Mouse (Mus musculus) left cerebral cortex, adult 8-10 months (tissue): ENCODE measurements around the gene Tfpi. TPM values are rescaled to one million over a fixed set of nuclear protein-coding genes. Genes with fewer than 3 reads are reported as not detected.
"Not testable (repeated sequence)": the region's sequence is repeated elsewhere in the genome, so short reads cannot be mapped to it uniquely, and the experiment has no call there.

ENCODE experiments used
- DNase-seq, 2 experiments: peaks; one replicate each; pipeline ENCODE4 v3.0.0; 2022; ENCODE audit warnings: low spot score in 2 of 2
- total RNA-seq, 4 experiments: library from RNA; stranded (reverse); gene quantifications; 2 replicates each; pipeline ENCODE4 v1.2.4; 2022

The Tfpi gene
- total RNA-seq = 1 to 10 TPM; 4.3 to 5.0 (median 4.3) TPM

- no peak for DNase-seq
These were observed at the start of gene Tfpi for GRCm38 (mm10) chr2:84476577-84476976. Tfpi (minus strand) TSS chr2:84476775.

DNA sequence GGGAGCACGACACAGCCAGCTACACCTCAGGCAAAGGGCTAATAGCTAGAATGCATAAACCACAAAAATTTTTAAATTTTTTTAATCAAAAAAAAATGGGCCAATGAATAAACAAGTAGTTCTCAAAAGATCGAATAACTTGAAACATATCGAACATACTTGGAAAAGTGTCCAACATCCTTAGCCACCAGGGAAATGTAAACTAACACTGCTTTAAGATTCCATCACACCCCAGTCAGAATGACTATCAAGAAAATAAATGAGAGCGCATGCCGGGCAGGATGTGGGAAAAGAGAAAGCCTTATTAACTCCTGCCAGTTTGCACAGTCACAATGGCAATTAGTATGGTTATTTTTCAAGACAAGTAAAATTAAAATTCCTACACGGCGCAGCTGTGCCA lies 49.6 kb upstream of the Tfpi start:
- no peak for DNase-seq

GRCm38 (mm10) chr2:84525806-84526205 lies 49.2 kb upstream of the Tfpi start:
- no peak for DNase-seq

- no peak for DNase-seq
These were observed 48.5 kb upstream of the Tfpi start for GRCm38 (mm10) chr2:84525047-84525446.

- DNase-seq = no peak
These were observed 47.4 kb upstream of the Tfpi start for GRCm38 (mm10) chr2:84523994-84524393.

DNA sequence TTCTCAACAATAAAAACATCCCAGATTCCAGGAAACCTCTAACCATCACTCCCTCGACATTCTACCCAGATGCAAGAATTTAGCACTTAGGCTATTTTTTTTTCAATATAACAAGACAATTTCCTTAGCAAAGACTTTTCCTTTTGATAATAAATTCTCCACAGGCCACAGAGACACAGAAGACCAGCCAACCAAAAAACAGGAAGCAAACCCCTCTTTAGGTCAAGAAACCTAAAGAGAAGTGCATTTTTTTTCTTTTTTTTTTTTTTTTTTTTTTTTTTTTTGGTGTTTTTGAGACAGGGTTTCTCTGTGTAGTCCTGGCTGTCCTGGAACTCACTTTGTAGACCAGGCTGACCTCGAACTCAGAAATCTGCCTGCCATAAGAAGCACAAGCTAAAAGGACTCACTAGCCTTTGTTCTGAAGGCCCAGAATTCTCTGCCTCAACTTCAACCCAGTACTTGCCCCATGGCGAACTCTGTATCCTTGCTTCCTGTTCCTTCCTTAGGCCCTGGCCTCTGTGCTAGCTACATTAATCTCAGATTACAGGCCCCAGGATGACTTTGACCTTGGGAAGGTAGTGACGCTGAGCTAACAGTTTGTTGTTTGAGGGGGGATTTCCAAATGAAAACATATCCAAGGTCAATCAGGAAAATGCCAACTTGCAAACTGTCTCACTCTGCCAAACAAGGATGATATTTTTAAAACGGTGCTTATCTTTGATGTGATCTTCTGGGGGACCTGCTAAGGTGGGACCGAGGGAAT lies 46.7 kb upstream of the Tfpi start:
- no peak for DNase-seq

GRCm38 (mm10) chr2:84519514-84520067 lies 43.0 kb upstream of the Tfpi start:
- no peak for DNase-seq

GRCm38 (mm10) chr2:84518767-84519166 lies 42.2 kb upstream of the Tfpi start:
- DNase-seq = no peak

- no peak for DNase-seq
These were observed 36.7 kb upstream of the Tfpi start for GRCm38 (mm10) chr2:84513281-84513680.

DNA sequence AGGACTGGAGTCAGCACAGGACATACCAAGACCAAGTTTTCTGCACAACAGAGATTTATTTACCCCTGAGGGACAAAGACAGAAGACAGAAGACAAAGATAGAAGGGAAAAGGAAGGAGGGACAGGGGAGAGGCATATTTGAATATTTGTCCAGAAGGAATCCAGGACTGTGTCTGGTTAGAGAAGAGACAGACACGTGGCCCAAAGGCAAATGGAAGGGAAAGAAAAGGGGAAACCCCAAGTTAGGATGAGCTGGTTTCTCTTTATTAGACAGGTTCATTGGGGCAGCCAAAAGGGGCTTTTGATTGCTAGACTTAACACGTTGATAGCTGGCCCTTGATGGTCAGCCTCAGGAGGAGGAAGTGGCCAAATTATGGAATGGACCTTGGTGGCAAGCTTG lies 34.9 kb upstream of the Tfpi start:
- no peak for DNase-seq

GRCm38 (mm10) chr2:84511036-84511435 lies 34.5 kb upstream of the Tfpi start:
- peak; percentile 24 to 87 for DNase-seq

DNA sequence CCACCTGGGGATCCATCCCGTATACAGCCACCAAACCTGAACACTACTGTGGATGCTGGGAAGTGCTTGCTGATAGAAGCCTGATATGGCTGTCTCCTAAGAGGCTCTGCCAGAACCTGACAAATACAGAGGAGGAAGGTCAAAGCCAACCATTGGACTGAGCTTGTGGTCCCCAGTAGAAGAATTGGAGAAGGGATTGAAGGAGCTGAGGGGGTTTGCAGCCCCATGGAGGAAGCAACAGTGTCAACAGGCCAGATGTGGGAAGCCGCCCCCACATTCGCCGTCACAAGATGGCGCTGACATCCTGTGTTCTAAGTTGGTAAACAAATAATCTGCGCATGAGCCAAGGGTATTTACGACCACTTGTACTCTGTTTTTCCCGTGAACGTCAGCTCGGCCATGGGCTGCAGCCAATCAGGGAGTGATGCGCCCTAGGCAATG lies 28.4 kb upstream of the Tfpi start:
- DNase-seq = not testable (repeated sequence)

GRCm38 (mm10) chr2:84504285-84504684 lies 27.7 kb upstream of the Tfpi start:
- DNase-seq = no peak

GRCm38 (mm10) chr2:84498921-84499320 lies 22.3 kb upstream of the Tfpi start:
- no peak for DNase-seq

- no peak for DNase-seq
These were observed 18.5 kb upstream of the Tfpi start for GRCm38 (mm10) chr2:84495108-84495507.

GRCm38 (mm10) chr2:84493626-84494025 lies 17.1 kb upstream of the Tfpi start:
- no peak for DNase-seq

GRCm38 (mm10) chr2:84491715-84492114 lies 15.1 kb upstream of the Tfpi start:
- no peak for DNase-seq

DNA sequence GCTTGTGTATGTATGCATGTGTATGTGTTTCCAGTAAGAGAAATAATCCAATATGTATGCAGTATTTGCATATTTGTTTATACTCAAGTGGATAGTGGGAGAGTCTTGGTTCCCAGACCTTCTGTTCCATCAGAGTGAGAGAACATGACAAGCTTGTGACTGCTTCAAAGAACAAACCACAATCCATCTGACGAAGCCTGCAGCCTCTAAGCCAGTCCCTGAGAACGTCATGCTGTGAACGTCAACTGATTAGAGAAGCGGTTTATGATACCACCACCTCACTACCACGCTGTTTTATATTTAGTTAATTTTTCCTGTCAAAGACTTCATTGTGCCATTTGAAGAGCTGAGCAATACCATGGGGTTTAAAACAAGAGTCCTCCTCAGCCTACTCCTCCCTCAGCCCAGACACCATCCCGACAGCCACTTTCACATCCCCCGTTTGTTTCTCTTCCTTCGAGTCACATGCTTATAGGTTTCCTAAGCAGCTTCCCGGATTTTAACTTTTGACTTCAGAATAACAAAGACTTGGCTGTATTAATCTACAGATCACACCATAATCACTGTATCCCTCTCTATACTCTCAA lies 11.2 kb upstream of the Tfpi start:
- no peak for DNase-seq

GRCm38 (mm10) chr2:84481863-84482262 lies 5.3 kb upstream of the Tfpi start:
- peak in 1 of 2 experiments; percentile 42 for DNase-seq

DNA sequence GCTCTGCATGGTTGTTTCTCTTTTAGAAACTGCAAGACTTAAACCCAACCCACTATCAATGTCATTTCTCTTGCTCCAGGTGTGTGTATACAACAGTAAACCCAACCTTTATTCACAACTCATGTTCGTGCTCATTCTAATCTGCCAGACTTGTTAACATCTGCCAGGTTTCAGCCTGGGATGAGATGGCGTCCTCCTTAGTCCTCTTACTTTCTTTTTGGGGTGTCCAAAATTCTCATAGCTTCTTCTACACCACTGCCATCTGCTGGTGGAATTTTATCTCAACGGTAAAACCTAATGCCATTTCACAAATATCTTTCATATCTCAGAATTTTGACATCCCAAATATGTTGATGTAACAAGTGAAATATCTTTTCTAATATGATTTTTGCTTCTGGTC lies 2.5 kb upstream of the Tfpi start:
- DNase-seq = no peak

GRCm38 (mm10) chr2:84477759-84478158 lies 1.2 kb upstream of the Tfpi start:
- DNase-seq = no peak

- no peak for DNase-seq
These were observed 444 bp downstream of the Tfpi start for GRCm38 (mm10) chr2:84476131-84476530.

- no peak for DNase-seq
These were observed 974 bp downstream of the Tfpi start for GRCm38 (mm10) chr2:84475601-84476000.
